Mouse (Mus musculus) liver, embryonic 11.5 days (tissue): ENCODE results near the gene Wdr24. TPM values are rescaled to one million over a fixed set of nuclear protein-coding genes. Genes with fewer than 3 reads are reported as not detected.

Experiments used
- microRNA-seq: library from miRNA; unstranded; fragments of <30 nt; microRNA quantifications from one replicate; pipeline ENCODE4, GENCODE M21; 2017; ENCODE audit warnings: borderline number of aligned reads
- polyA plus RNA-seq: library from polyadenylated mRNA; unstranded; fragments of >200 nt; fragmentation: Nextera tagmentation; extraction: Ambion mirVana; gene quantifications from 2 replicates; pipeline ENCODE4 v1.2.1, GENCODE M21; 2014

The Wdr24 gene
- polyA plus RNA-seq, 1 experiment from 2014 or later = 29.8 TPM

Small RNAs within 50 kb of the gene (microRNA-seq; reads per million reads assigned to microRNA genes)
- gene Mir3082 (2.1 reads per million), gene Mir6966 (not detected)

Other genes with a start within 250 kb of the Wdr24 start
- 23.8 and 29.1 TPM in 2 replicates for gene Lmf1, start 244.5 kb upstream of the Wdr24 start, polyA plus RNA-seq
- 0.42 and 1.3 TPM in 2 replicates for gene Gng13, start 106.5 kb upstream of the Wdr24 start, polyA plus RNA-seq
- 32.0 and 35.6 TPM in 2 replicates for gene Chtf18, start 96.2 kb upstream of the Wdr24 start, polyA plus RNA-seq
- 16.6 and 17.5 TPM in 2 replicates for gene Rpusd1, start 96.0 kb upstream of the Wdr24 start, polyA plus RNA-seq
- gene Mslnl, start 87.6 kb upstream of the Wdr24 start, polyA plus RNA-seq = not detected in 2 replicates
- gene Msln, start 69.2 kb upstream of the Wdr24 start, polyA plus RNA-seq = 0.29 and 0.55 TPM in 2 replicates
- gene Narfl, start 49.9 kb upstream of the Wdr24 start, polyA plus RNA-seq = 28.4 and 29.9 TPM in 2 replicates
- gene Haghl, start 38.0 kb upstream of the Wdr24 start, polyA plus RNA-seq = 22.7 and 25.0 TPM in 2 replicates
- 0.25 and 0.33 TPM in 2 replicates for gene Ccdc78, start 37.0 kb upstream of the Wdr24 start, polyA plus RNA-seq
- 83.7 and 83.8 TPM in 2 replicates for gene Fam173a, start 30.7 kb upstream of the Wdr24 start, polyA plus RNA-seq
- gene AC134908.4, start 28.0 kb upstream of the Wdr24 start, polyA plus RNA-seq = not detected in 2 replicates
- gene Metrn, start 26.5 kb upstream of the Wdr24 start, polyA plus RNA-seq = 7.6 and 10.8 TPM in 2 replicates
- gene Fbxl16, start 14.5 kb upstream of the Wdr24 start, polyA plus RNA-seq = 0.99 and 1.2 TPM in 2 replicates
- 36.6 and 37.0 TPM in 2 replicates for gene Jmjd8, start 5.2 kb downstream of the Wdr24 start, polyA plus RNA-seq
- gene Stub1, start 9.8 kb downstream of the Wdr24 start, polyA plus RNA-seq = 249 and 252 TPM in 2 replicates
- 0.60 and 1.6 TPM in 2 replicates for gene Rhbdl1, start 13.7 kb downstream of the Wdr24 start, polyA plus RNA-seq
- 0.78 and 1.1 TPM in 2 replicates for gene Gm20683, start 18.1 kb downstream of the Wdr24 start, polyA plus RNA-seq
- gene Rhot2, start 21.2 kb downstream of the Wdr24 start, polyA plus RNA-seq = 9.6 and 12.8 TPM in 2 replicates
- gene Wdr90, start 37.9 kb downstream of the Wdr24 start, polyA plus RNA-seq = 22.2 and 25.7 TPM in 2 replicates
- gene Mcrip2, start 45.1 kb downstream of the Wdr24 start, polyA plus RNA-seq = 96.5 and 110 TPM in 2 replicates
- 70.7 and 74.5 TPM in 2 replicates for gene Mettl26, start 51.4 kb downstream of the Wdr24 start, polyA plus RNA-seq
- 2.1 and 2.4 TPM in 2 replicates for gene Wfikkn1, start 57.2 kb downstream of the Wdr24 start, polyA plus RNA-seq
- 9.9 and 10.7 TPM in 2 replicates for gene Rab40c, start 96.1 kb downstream of the Wdr24 start, polyA plus RNA-seq
- 137 and 139 TPM in 2 replicates for gene Pigq, start 121.3 kb downstream of the Wdr24 start, polyA plus RNA-seq
- gene Nhlrc4, start 121.3 kb downstream of the Wdr24 start, polyA plus RNA-seq = 0.85 and 1.4 TPM in 2 replicates
- gene A930017K11Rik, start 128.9 kb downstream of the Wdr24 start, polyA plus RNA-seq = 0.68 and 0.85 TPM in 2 replicates
- 23.0 and 27.4 TPM in 2 replicates for gene Capn15, start 162.2 kb downstream of the Wdr24 start, polyA plus RNA-seq
- 7.0 and 7.6 TPM in 2 replicates for gene Rab11fip3, start 245.9 kb downstream of the Wdr24 start, polyA plus RNA-seq